Mouse (Mus musculus) brain, embryonic 18.5 days (tissue): ENCODE measurements around the gene Mcemp1.

Source experiments
- DNase-seq: peaks from one replicate; pipeline ENCODE4 v3.0.0-alpha.2; 2012; ENCODE audit warnings: low read depth, low spot score

The Mcemp1 gene

GRCm38 (mm10) chr8:3671980-3672491 is 6.5 kb downstream of the Mcemp1 start, which contains the start of gene Fcor:
Fcor (minus strand) TSS chr8:3672362.
- peak; percentile 70 for DNase-seq

- no peak for DNase-seq
Observed at GRCm38 (mm10) chr8:3674671-3675070, 9.1 kb downstream of the Mcemp1 start.

- peak; percentile 84 for DNase-seq
Observed at GRCm38 (mm10) chr8:3676131-3676992, 10.8 kb downstream of the Mcemp1 start, which contains the start of gene Trappc5. Trappc5 (plus strand) TSS chr8:3676299.

GRCm38 (mm10) chr8:3676993-3677579 is 11.5 kb downstream of the Mcemp1 start:
- DNase-seq = no peak

- DNase-seq = no peak
Observed at GRCm38 (mm10) chr8:3678831-3679230, 13.3 kb downstream of the Mcemp1 start.

GRCm38 (mm10) chr8:3679236-3679635 is 13.7 kb downstream of the Mcemp1 start:
- DNase-seq = no peak

GRCm38 (mm10) chr8:3679656-3680055 is 14.1 kb downstream of the Mcemp1 start:
- DNase-seq = no peak

- no peak for DNase-seq
Observed at GRCm38 (mm10) chr8:3682435-3682834, 16.9 kb downstream of the Mcemp1 start.

- no peak for DNase-seq
Observed at GRCm38 (mm10) chr8:3683408-3684176, 18.0 kb downstream of the Mcemp1 start.

GRCm38 (mm10) chr8:3684530-3684929 is 19.0 kb downstream of the Mcemp1 start:
- no peak for DNase-seq

GRCm38 (mm10) chr8:3685422-3685821 is 19.9 kb downstream of the Mcemp1 start:
- DNase-seq = no peak

- DNase-seq = no peak
Observed at GRCm38 (mm10) chr8:3687537-3687936, 22.0 kb downstream of the Mcemp1 start.

GRCm38 (mm10) chr8:3690774-3691173 is 25.2 kb downstream of the Mcemp1 start:
- no peak for DNase-seq

GRCm38 (mm10) chr8:3694121-3694520 is 28.6 kb downstream of the Mcemp1 start, which contains the start of gene Fcer2a:
Fcer2a (minus strand) TSS chr8:3694175.
- DNase-seq = no peak

- DNase-seq = no peak
Observed at GRCm38 (mm10) chr8:3701491-3701890, 35.9 kb downstream of the Mcemp1 start.

- no peak for DNase-seq
Observed at GRCm38 (mm10) chr8:3705711-3706110, 40.2 kb downstream of the Mcemp1 start.

GRCm38 (mm10) chr8:3707611-3708010 is 42.1 kb downstream of the Mcemp1 start:
- DNase-seq = no peak

GRCm38 (mm10) chr8:3710312-3710711 is 44.8 kb downstream of the Mcemp1 start:
- DNase-seq = no peak

GRCm38 (mm10) chr8:3711646-3712045 is 46.1 kb downstream of the Mcemp1 start:
- no peak for DNase-seq

- DNase-seq = no peak
Observed at GRCm38 (mm10) chr8:3717321-3717954, 51.9 kb downstream of the Mcemp1 start.

GRCm38 (mm10) chr8:3718559-3718958 is 53.0 kb downstream of the Mcemp1 start:
- no peak for DNase-seq
